Mouse (Mus musculus) olfactory bulb, adult 2 months (tissue): Measurements from ENCODE around the gene Racgap1.

Experiments used
- CTCF ChIP-seq: fragments of 200-500 bp; IDR thresholded peaks from 2 replicates; pipeline ENCODE4 v1.5.1; 2012; ENCODE audit warnings: low read depth, mild to moderate bottlenecking, low read length, moderate library complexity; ENCODE audit not compliant: insufficient read depth
- POLR2A ChIP-seq: fragments of 200-500 bp; IDR thresholded peaks from 2 replicates; pipeline ENCODE4 v1.6.1; 2012; ENCODE audit warnings: mild to moderate bottlenecking, low read depth, low read length, moderate library complexity; ENCODE audit not compliant: insufficient read depth

DNA sequence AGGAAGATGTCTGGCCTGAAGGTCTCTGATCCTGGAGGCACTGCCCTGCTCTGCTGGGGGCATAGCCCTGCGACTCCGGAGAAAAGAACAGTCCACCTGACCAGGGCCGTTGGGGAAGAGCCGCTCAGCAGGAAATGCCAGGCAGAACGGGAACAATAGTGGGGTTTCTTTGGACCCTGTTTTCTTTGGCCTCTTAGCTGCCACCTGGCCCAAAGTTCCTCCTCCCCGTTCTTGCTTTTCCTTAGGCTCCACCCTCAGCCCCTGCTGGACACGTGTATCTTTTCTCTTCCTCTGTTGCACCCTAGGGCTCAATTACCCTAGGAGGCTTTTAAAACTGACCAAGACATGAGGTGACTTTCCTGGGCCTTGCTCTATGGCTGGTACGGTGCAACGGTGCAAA lies 62.2 kb downstream of the Racgap1 start:
- TF ChIP-seq POLR2A (no peak), CTCF (no peak)
